Mouse (Mus musculus) neutrophil, adult 83 days (primary cell): ENCODE data around the gene Pigz. TPM values are rescaled to one million over a fixed set of nuclear protein-coding genes. Genes with fewer than 3 reads are reported as not detected.

Source experiments
- total RNA-seq, 2 experiments: library from RNA; stranded (reverse); gene quantifications; one replicate each; pipeline ENCODE4 v1.2.4; 2023

The Pigz gene
- under 1 TPM in 1 of 2 experiments, not detected in 1; 0.94 TPM for total RNA-seq

DNA sequence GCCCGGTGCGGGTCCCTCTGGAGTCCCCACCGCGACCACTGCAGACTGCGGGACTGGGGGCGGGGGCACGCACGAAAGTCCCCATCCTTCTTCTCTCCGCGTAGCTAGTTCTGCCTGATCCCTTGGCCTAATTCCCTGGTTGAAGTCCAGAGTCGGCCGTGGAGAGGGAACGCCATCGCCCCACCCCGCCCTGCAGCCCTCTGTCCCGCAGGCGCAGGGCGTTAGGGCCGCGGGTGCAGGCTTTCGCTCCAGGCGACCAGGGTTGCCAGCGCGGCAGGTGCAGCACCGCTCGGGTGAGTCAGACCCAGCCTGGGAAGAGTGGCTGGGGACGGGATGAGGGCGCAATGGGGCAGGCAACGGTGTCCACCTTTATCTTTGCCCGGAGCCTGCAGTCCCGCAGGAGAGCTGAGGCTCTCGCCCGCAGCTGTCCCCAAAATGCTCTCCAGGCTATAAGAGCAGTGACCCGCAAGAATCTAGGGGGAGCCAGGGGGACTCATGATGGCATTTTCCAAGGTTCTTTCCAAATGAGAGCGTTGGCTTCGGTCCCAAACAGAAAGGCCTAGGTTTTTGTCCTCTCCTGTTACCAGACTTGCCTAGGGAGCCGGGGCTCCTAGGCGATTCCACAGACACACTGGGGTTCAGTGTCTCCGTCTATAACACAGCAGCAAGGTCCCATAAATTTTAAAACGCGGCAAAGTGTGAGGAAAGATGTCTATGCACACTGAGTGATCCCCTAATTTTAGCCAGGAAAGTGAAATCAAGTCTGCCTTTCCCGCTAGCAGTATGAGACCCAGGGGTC, at the start of gene Pigz:
Gene Pigz, plus strand, starts transcription at position 101 of the 799 bp plus-strand sequence.

DNA sequence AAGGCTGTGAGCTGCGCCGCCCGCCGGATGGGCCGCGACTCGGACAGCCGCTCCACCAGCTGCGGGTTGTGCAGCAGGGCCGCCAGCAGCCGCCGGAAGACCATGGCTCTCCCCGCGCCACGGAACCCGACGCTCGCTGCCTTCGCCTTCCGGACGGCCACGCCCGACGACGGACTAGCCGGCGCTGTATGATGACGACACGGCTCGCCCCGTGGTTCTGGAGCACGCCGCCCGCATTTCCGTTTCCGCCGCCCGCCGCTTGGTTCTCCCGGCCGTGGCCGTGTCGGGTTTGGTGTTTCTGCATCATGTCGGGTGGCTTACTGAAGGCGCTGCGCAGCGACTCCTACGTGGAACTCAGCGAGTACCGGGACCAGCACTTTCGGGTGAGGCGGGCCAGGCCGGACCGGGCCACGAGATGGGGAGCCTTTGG, 14.7 kb downstream of the Pigz start, which contains the start of the genes 0610012G03Rik and Ncbp2:
Gene 0610012G03Rik, minus strand, starts transcription at position 150 of the 430 bp plus-strand sequence.
Gene Ncbp2, plus strand, starts transcription at position 169 of the 430 bp plus-strand sequence.

Other genes with a start within 250 kb of the Pigz start
- gene Meltf, start 55.0 kb upstream of the Pigz start, total RNA-seq, result not detected
- 10 to 100 TPM; 12.0 to 13.0 TPM for gene 0610012G03Rik, start 14.6 kb downstream of the Pigz start, total RNA-seq
- 10 to 100 TPM; 13.8 to 15.2 TPM for gene Ncbp2, start 14.7 kb downstream of the Pigz start, total RNA-seq
- gene Senp5, start 69.4 kb downstream of the Pigz start, total RNA-seq, result 10 to 100 TPM; 11.7 to 12.0 TPM
- gene Pak2, start 145.5 kb downstream of the Pigz start, total RNA-seq, result 100 to 1,000 TPM; 100 to 108 TPM
- gene Pigx, start 165.9 kb downstream of the Pigz start, total RNA-seq, result 10 to 100 TPM; 39.5 to 43.8 TPM
- gene Cep19, start 165.9 kb downstream of the Pigz start, total RNA-seq, result 10 to 100 TPM; 32.0 to 36.1 TPM
- 100 to 1,000 TPM; 115 to 137 TPM for gene Nrros, start 231.7 kb downstream of the Pigz start, total RNA-seq
- gene Bex6, start 246.0 kb downstream of the Pigz start, total RNA-seq, result 1 to 10 TPM; 3.9 to 4.9 TPM